Mouse (Mus musculus) right cerebral cortex, postnatal 36 days (tissue): ENCODE measurements around the gene Zfp354c.
A peak's percentile ranks its signal among the peaks of the same experiment; 100 is the strongest.

Experiments
- DNase-seq, 2 experiments: peaks; one replicate each; pipeline ENCODE4 v3.0.0; 2022; ENCODE audit warnings: low spot score in 2 of 2, mixed read lengths in 1 of 2

Gene Zfp354c

GRCm38 (mm10) chr11:50827010-50827953 lies at the start of gene Zfp354c:
Gene Zfp354c, minus strand, starts transcription at chr11:50827724.
- DNase-seq, result peak; percentile 86

- DNase-seq, result no peak
Observed at GRCm38 (mm10) chr11:50850989-50851601, 23.6 kb upstream of the Zfp354c start.

GRCm38 (mm10) chr11:50850177-50850735 lies 22.7 kb upstream of the Zfp354c start, which contains the start of gene Grm6:
Gene Grm6, plus strand, starts transcription at chr11:50850685.
- no peak for DNase-seq

GRCm38 (mm10) chr11:50849310-50849709 lies 21.8 kb upstream of the Zfp354c start:
- no peak for DNase-seq

- no peak for DNase-seq
Observed at GRCm38 (mm10) chr11:50848520-50849137, 21.1 kb upstream of the Zfp354c start.

GRCm38 (mm10) chr11:50847047-50847446 lies 19.5 kb upstream of the Zfp354c start:
- no peak for DNase-seq

- no peak for DNase-seq
Observed at GRCm38 (mm10) chr11:50845951-50846350, 18.4 kb upstream of the Zfp354c start.

GRCm38 (mm10) chr11:50841023-50841735 lies 13.7 kb upstream of the Zfp354c start, which contains the start of gene Zfp879:
Gene Zfp879, minus strand, starts transcription at chr11:50841552.
- DNase-seq, result peak; percentile 95

GRCm38 (mm10) chr11:50835727-50836126 lies 8.2 kb upstream of the Zfp354c start:
- DNase-seq, result no peak

GRCm38 (mm10) chr11:50826214-50826613 lies 1.3 kb downstream of the Zfp354c start:
- no peak for DNase-seq

- no peak for DNase-seq
Observed at GRCm38 (mm10) chr11:50814233-50814632, 13.3 kb downstream of the Zfp354c start.

- DNase-seq, result no peak
Observed at GRCm38 (mm10) chr11:50798836-50799235, 28.7 kb downstream of the Zfp354c start.

- no peak for DNase-seq
Observed at GRCm38 (mm10) chr11:50797674-50798073, 29.9 kb downstream of the Zfp354c start.

- DNase-seq, result no peak
Observed at GRCm38 (mm10) chr11:50771006-50771405, 56.5 kb downstream of the Zfp354c start.

- DNase-seq, result peak; percentile 77 to 85
Observed at GRCm38 (mm10) chr11:50768995-50769749, 58.4 kb downstream of the Zfp354c start.

GRCm38 (mm10) chr11:50767039-50767438 lies 60.5 kb downstream of the Zfp354c start:
- DNase-seq, result no peak

- peak in 1 of 2 experiments; percentile 22 for DNase-seq
Observed at GRCm38 (mm10) chr11:50766461-50766860, 61.1 kb downstream of the Zfp354c start.
